Mouse (Mus musculus) small intestine, adult 2 months (tissue): Measurements from ENCODE around the gene Lrrc29. TPM values are rescaled to one million over a fixed set of nuclear protein-coding genes. Genes with fewer than 3 reads are reported as not detected.

Source experiments
- H3K27ac ChIP-seq: fragments of 200-500 bp; 2 replicates; pipeline ENCODE4 v1.5.1; 2012; ENCODE audit warnings: low read depth, low read length, control low read depth, inconsistent platforms; ENCODE audit not compliant: insufficient read depth
- H3K27me3 ChIP-seq: fragments of 200-500 bp; 2 replicates; pipeline ENCODE4 v1.6.1; 2012; ENCODE audit warnings: mild to moderate bottlenecking, moderate library complexity, low read length, inconsistent platforms; ENCODE audit not compliant: control insufficient read depth, insufficient read depth
- H3K36me3 ChIP-seq: fragments of 200-500 bp; 2 replicates; pipeline ENCODE4 v1.6.1; 2012; ENCODE audit warnings: mild to moderate bottlenecking, low read length, control low read depth, inconsistent platforms; ENCODE audit not compliant: control insufficient read depth, insufficient read depth
- H3K4me1 ChIP-seq: fragments of 200-500 bp; 2 replicates; pipeline ENCODE4 v1.6.1; 2012; ENCODE audit warnings: low read length, inconsistent platforms, mixed read lengths; ENCODE audit not compliant: control insufficient read depth, insufficient read depth, insufficient read length
- H3K4me3 ChIP-seq: fragments of 200-500 bp; 2 replicates; pipeline ENCODE4 v1.5.1; 2012; ENCODE audit warnings: low read depth, mild to moderate bottlenecking, control low read depth, inconsistent platforms, low read length, moderate library complexity
- CTCF ChIP-seq: fragments of 200-500 bp; IDR thresholded peaks from 2 replicates; pipeline ENCODE4 v1.5.1; 2012; ENCODE audit warnings: low read depth, mild to moderate bottlenecking, control low read depth, inconsistent platforms, low read length, moderate library complexity, mixed read lengths; ENCODE audit not compliant: insufficient replicate concordance, insufficient read length; ENCODE audit errors: extremely low read depth
- POLR2A ChIP-seq: fragments of 200-500 bp; IDR thresholded peaks from 2 replicates; pipeline ENCODE4 v1.6.1; 2012; ENCODE audit warnings: low read depth, mild to moderate bottlenecking, control low read depth, inconsistent platforms, low read length, moderate library complexity
- WGBS: fragments of 180-500 bp; shearing (Covaris S2); methylation state at CpG from one replicate; pipeline ENCODE4 v1.1.7; 2018; 5-methylcytosine and 5-hydroxymethylcytosine counted together
- polyA plus RNA-seq: library from polyadenylated mRNA; depleted of rRNA; stranded (reverse); fragments of >200 nt; gene quantifications from 2 replicates; pipeline ENCODE4 v1.2.3, GENCODE M21; 2012

Gene Lrrc29
- polyA plus RNA-seq, 1 experiment = 6.9 TPM

GRCm38 (mm10) chr8:105299962-105300361 lies 26.1 kb downstream of the Lrrc29 start:
- Histone ChIP-seq H3K27ac (no peak overlapping the region), H3K27me3 (no peaks in the 10 kb centered on the region), H3K36me3 (peaks cover 43% of the 10 kb centered on the region), H3K4me1 (peaks cover 17% of the 10 kb centered on the region), H3K4me3 (no peak overlapping the region)
- 59% methylated on average over 8 of the region's 8 CpGs for WGBS
- TF ChIP-seq CTCF (no peak), POLR2A (no peak)

DNA sequence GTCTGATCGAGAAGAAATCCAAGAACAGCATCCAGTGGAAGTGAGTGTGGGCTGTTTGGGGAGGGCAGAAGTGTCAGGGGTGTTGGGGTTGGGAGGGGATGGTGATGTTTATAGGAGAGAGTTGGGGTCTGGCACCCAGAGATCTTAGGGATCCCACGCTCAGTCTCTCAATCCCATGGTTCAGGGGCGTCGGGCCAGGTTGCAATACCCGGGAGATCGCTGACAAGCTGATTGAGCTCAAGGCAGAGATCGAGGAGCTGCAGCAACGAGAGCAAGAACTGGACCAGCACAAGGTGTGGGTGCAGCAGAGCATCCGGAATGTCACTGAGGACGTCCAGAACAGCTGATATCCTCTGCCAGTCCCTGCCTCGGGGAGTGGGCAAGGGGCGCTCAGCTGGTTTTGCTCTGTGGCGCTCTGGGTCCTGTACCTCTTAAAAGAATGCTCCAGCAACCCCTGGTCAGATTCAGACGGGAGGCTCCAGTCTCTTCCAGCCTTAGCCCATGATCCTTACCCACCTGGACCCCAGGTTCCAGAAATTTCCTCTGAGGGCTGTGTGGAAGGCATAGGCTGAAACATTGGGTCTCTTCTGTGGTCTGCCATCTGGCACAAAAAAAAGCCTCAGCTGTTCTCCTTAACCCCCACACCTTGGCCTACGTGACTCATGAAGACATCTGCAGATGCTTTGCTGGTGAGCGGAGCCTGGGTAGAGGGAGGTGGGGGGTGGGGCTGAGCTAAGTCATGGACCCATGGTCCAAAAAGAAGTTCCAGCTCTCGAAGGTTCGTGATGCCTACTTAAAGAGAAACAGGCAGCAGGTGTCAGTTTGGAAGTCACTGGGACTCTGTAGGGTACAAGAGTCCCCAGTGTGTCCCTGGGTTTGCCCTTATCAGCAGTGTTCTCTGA lies 27.5 kb downstream of the Lrrc29 start:
- H3K27me3 ChIP-seq = no peaks in the 10 kb centered on the region
- H3K36me3 ChIP-seq = peaks cover 32% of the 10 kb centered on the region
- H3K4me1 ChIP-seq = peaks cover 12% of the 10 kb centered on the region
- whole genome bisulfite sequencing = 25% methylated on average over 18 of the region's 18 CpGs
- H3K27ac ChIP-seq = no peak overlapping the region
- TF ChIP-seq CTCF = no peak
- no peak for TF ChIP-seq POLR2A
- H3K4me3 ChIP-seq = peak overlapping the region; percentile 94

- Histone ChIP-seq H3K27ac (peak within 1 kb of the TSS; percentile 28; the same call in 1 of the 2 replicates), H3K4me1 (peaks cover 12% of the 10 kb centered on the region), H3K36me3 (peaks cover 24% of the 10 kb centered on the region), H3K27me3 (no peaks in the 10 kb centered on the region), H3K4me3 (peak within 1 kb of the TSS; percentile 94)
- TF ChIP-seq CTCF = no peak
- peak; percentile 87 for TF ChIP-seq POLR2A
- under 1% methylated on average over 58 of the region's 58 CpGs for WGBS
These were observed 28.4 kb downstream of the Lrrc29 start, which contains the start of gene E2f4 for GRCm38 (mm10) chr8:105297511-105298192. TSS of gene E2f4 (plus strand) at chr8:105297663.

DNA sequence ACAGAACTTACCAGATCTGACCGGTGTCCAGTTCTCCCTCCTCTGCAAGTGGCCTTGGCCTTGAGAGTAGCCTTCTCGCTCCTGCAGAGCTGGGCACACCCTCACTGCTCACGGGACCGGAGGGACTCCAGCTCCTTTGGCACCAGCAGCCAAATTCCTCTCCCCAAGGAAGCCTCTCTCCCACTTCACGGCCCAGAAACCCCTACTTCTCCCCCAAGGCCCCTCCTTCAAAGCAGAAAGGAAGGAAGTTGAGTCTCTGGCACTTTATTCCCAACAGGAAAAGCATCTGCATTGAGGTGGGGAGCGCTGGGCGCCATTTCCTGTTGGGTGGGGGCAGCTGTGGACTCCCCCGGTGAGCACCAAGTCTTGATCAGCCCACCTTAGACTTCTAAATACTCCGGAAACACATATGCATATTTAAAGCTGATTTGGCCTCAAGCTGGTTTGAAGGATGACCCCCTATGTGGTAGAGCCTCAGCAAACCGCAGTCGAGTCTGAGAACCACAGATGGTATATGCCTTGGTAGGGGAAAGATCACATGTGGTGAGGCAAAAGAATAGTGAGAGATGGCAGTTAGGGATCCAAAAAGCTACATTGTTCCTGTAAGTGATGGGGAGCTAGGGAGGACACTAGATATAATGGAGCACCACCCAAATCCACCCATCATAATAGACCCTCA lies 30.0 kb downstream of the Lrrc29 start, which contains the start of gene Exoc3l:
Gene Exoc3l (minus strand): TSS at position 207 of the 679 bp plus-strand sequence.
- Histone ChIP-seq H3K4me1 (peaks cover 12% of the 10 kb centered on the region), H3K4me3 (peak within 1 kb of the TSS; percentile 20), H3K27me3 (no peaks in the 10 kb centered on the region), H3K27ac (no peak within 1 kb of the TSS), H3K36me3 (peaks cover 12% of the 10 kb centered on the region)
- 65% methylated on average over 11 of the region's 11 CpGs for WGBS
- TF ChIP-seq CTCF (no peak), POLR2A (no peak)

GRCm38 (mm10) chr8:105295256-105295655 lies 30.8 kb downstream of the Lrrc29 start:
- Histone ChIP-seq H3K27me3 (no peaks in the 10 kb centered on the region; the same call in 1 of the 2 replicates), H3K36me3 (peaks cover 6% of the 10 kb centered on the region), H3K27ac (no peak overlapping the region), H3K4me1 (peaks cover 18% of the 10 kb centered on the region), H3K4me3 (peak overlapping the region; percentile 20)
- TF ChIP-seq POLR2A = no peak
- TF ChIP-seq CTCF = no peak
- WGBS = 71% methylated on average over 11 of the region's 11 CpGs

GRCm38 (mm10) chr8:105294776-105295175 lies 31.3 kb downstream of the Lrrc29 start:
- TF ChIP-seq POLR2A = no peak
- 69% methylated on average over 9 of the region's 9 CpGs for WGBS
- Histone ChIP-seq H3K4me1 (peaks cover 21% of the 10 kb centered on the region), H3K4me3 (no peak overlapping the region), H3K27me3 (no peaks in the 10 kb centered on the region; the same call in 1 of the 2 replicates), H3K27ac (no peak overlapping the region), H3K36me3 (peaks cover 2% of the 10 kb centered on the region)
